ENCODE assay signal across 15 mouse cellular contexts in genomic region chr2:57492914-57493621, GRCm38 (mm10).
"Had no signal": no experiment of that assay in that cellular context is flagged by ENCODE, and none has a peak within 500 bp of the region (broad histone marks: within the 10 kb centered on the region; RNA-seq: fewer than 3 reads in every experiment).

No protein-coding gene starts in this region.

- ATAC-seq: lung, postnatal 0 days had no signal

- H3K4me1 ChIP-seq: megakaryocyte, embryonic 14.5 days; stomach, embryonic 15.5 days had no signal

- H3K27me3 ChIP-seq: limb, embryonic 12.5 days; megakaryocyte, embryonic 14.5 days; midbrain, embryonic 12.5 days; stomach, embryonic 15.5 days had no signal

- H3K27ac ChIP-seq: kidney, postnatal 0 days; layer of hippocampus, adult 2 months; limb, embryonic 12.5 days; liver, embryonic 14.5 days; midbrain, embryonic 12.5 days; stomach, embryonic 15.5 days had no signal

- DNase-seq: kidney, adult 9 months; kidney, postnatal 36 days; liver; lung, adult 2 months; lung, postnatal 36 days; thymus, adult 2 months; thymus, postnatal 25 days had no signal

- H3K36me3 ChIP-seq: limb, embryonic 12.5 days; midbrain, embryonic 12.5 days; stomach, embryonic 15.5 days had no signal

- H3K4me3 ChIP-seq: layer of hippocampus, adult 2 months; limb, embryonic 12.5 days; megakaryocyte, embryonic 14.5 days; midbrain, embryonic 12.5 days; stomach, embryonic 15.5 days had no signal

- H3K9ac ChIP-seq: limb, embryonic 12.5 days; liver, embryonic 14.5 days; midbrain, embryonic 12.5 days; stomach, embryonic 15.5 days had no signal

- H3K4me2 ChIP-seq: limb, embryonic 12.5 days; midbrain, embryonic 12.5 days; stomach, embryonic 15.5 days had no signal

- H3K9me3 ChIP-seq: limb, embryonic 12.5 days; megakaryocyte, embryonic 14.5 days; midbrain, embryonic 12.5 days; stomach, embryonic 15.5 days had no signal
